Mouse (Mus musculus) lung, postnatal 36 days (tissue): Measurements from ENCODE around the gene Ccl2.

Source experiments
- DNase-seq: peaks from one replicate; pipeline ENCODE4 v3.0.0; 2022; ENCODE audit warnings: mixed read lengths

The Ccl2 gene

DNA sequence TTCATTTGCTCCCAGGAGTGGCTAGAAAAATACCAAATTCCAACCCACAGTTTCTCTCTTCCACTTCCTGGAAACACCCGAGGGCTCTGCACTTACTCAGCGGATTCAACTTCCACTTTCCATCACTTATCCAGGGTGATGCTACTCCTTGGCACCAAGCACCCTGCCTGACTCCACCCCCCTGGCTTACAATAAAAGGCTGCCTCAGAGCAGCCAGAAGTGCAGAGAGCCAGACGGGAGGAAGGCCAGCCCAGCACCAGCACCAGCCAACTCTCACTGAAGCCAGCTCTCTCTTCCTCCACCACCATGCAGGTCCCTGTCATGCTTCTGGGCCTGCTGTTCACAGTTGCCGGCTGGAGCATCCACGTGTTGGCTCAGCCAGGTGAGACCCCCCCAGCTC lies at the start of gene Ccl2:
Gene Ccl2, plus strand, starts transcription at position 216 of the 400 bp plus-strand sequence.
- peak; percentile 86 for DNase-seq

DNA sequence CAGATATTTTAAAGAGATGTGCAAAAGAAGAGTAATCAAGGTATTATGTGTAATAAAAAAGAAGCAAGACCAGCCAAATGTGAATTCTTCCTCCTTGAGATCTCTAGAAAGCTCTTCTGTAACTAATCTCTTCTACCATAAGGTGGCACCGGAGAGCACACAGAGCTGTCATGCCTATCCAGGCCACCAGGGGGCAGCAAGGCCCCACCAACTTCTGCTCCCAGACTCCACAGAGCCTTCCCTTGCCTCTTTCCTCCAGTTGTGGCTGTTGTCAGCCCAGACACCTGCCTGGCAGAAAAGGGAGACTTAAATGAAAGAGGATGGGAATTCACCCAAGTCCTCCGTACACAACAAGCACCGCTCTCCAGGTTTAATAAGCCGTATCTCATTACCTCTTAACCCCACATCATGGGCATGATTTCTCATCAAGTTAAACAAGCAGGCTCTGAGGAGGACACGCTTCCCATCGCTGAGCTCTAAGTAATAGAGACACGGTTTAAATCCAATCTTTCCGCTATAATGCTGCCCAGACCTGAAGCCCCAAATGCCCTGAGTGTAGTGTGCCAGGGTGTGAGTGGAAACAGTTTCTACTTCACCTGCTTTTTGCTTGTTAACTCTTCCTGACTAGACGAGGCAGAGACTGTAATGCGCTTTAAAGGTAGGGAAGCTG lies 39.1 kb upstream of the Ccl2 start:
- peak; percentile 67 for DNase-seq

DNA sequence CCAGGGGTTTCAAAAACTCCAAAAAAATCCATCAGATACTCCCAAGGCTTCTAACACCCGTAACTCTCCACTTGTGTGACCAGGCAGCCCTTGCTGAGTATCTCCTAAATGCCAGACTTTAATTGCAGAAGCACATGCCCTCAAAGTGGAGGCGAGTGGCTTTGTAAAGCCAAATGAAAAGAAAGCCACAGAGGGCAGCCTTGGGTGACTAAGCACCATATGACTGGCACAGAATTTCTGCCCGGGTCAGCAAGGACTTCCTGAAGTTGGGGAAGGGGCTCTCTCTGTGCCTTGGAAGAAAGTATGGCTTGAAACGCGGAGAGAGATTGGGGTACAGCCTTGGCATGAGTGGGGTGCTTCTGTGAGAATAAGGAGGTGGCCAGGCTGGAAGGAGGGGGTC lies 38.3 kb upstream of the Ccl2 start:
- DNase-seq = no peak

DNA sequence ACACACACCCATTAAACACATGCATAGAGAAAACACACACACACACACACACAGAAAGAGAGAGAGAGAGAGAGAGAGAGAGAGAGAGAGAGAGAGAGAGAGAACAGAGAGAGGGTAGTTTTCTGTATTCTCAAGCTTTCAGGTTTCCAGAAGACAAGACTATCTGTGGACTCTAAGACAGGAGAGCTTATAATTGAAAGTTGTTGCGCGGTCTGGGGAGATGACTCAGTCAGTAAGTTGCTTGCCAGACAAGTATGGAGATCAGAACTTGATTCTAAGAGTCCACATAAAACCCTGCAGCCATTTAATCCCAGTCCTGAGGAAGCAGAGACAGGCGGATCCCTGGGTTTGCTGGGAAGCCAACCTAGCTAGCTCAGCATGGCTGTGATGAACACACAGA lies 36.7 kb upstream of the Ccl2 start:
- DNase-seq = no peak

DNA sequence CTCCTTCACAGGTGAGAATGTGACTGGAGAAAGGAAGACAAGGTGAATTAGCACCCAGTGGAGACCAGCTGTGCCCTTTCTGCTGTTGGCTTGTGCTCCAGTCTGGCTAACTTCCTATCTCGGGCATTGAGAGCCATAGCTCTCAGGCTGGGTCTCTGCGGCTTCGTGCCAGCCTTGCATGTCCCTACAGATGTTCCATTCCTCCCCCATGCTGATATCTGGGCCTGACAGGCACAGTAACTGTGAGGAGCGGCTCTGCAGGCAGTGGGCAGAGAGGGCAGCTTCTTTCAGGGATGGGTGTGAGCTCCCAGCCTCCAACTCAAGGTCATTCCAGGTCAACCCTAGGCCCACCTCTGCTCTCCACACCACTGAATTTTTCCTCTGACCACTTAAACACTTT lies 35.9 kb upstream of the Ccl2 start:
- DNase-seq = no peak

DNA sequence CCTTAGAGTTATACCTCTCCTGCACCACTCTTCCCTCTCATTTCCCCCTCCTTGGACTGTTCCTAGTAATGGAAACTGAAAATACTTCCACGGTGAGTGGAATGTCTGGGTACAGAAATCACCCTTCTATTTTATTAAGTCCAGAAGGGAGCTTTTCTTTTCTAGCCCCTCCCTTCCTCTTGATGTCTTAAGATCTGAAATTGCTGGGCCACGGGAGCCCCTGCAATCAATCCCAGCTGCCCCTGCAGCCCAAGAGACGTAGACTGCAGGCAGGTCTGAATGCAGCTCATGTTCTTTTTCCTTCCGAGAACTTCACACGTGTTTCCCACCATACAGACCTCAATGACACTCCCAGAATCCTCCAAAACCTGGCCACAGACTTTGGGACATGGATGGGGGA lies 34.8 kb upstream of the Ccl2 start:
- DNase-seq = no peak

DNA sequence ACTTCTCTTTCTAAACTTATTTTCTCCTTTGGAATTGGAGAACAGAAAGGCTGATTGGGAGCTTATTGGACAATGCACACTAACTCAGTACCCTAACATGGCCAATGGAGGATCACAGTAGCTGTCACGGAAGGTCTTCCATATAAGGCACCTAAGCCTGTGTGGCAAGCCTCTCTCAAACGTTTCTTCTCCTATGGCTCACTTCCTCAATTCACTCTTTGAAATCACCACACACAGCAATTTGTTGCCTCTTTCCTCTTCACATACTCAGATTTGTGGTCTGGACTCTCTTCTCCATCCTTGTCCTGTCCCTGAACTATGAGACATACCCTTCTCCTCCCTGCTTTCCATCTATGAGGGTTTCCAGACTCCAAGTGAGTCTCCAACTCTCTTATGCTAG lies 30.6 kb upstream of the Ccl2 start:
- DNase-seq = peak; percentile 27

DNA sequence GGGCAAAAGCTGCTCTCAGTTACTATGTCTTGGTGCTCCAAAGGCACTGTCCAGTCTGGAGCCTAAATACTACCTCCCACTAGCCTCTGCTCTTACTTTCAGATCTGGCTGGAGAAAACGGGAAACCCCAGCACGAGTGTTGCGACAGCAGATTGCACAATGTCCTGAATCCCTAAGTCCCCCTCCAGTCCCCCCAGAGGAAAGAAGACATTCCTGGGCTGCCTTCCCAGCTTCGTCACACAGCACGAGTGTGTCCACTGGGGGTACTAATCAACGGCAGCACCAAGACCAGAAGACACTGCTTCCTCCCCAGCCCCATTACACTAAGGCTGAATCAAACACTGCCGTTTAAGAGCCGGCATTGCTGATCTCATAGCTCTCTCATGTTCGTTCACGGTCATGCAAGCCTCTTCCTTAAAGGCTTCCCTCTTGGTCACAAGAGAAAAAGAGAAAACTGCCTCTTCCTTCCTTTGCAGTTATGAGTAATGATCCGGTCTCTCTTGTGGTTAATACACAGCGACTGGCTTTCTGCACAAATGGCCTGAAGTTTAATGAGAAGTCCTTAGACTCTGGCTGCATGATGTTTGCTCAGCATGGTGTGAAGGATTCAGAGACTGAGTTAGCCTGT lies 28.5 kb upstream of the Ccl2 start:
- DNase-seq = peak; percentile 83

DNA sequence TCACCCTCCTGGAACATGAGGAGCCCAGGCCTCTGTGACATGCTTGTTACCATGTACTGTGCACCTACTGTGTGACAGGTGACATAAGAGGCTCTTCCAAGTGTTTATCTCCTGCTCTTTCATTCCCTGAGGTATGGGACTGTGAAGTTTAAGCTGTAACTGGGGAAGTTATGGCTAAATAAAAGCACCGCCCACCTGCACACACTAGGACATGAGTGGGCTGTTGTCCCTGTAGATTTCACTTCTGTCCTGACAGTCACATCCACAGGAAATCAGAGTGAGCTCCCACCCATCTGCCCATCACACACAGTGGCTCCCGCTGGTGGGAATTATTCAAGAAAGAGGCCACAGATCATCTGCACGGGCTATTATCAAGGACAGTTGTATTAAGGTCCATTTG lies 25.3 kb upstream of the Ccl2 start:
- DNase-seq = no peak

DNA sequence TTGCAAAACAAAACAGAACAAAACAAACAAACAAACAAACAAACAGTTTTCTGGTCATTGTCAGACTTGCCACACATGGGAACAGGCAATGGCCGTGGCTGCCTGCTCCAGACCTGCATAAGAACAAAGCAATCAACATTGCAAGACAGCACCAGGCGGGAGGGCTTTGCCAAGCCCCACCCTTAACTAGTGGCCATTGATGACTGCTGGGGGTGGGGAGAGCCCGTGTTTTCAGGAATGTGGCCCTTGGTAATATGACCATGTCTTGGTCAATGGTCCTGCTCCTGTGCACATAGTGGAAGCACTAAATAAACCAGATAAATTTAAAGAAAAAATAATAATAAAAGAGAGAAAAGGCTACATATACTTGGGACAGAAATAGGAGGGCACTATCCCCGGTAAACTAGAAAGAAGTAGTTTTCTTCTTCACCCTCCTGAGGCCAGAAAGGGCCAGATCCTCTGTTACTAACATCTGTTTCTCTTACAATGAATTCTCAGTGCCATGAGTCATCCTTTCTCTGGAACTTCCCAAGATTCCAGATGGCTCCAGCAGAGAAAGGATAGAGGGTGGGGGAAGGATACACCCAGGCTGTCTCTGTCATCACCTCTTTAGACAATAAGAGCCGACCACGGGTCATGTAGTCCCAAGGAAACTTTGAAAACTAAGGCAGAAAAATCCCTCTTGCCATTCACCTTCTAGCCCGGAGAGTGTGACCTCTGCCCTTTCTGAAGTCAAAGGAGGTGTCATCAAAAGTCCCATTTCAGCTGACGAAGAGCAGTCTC lies 23.8 kb upstream of the Ccl2 start:
- peak; percentile 51 for DNase-seq

DNA sequence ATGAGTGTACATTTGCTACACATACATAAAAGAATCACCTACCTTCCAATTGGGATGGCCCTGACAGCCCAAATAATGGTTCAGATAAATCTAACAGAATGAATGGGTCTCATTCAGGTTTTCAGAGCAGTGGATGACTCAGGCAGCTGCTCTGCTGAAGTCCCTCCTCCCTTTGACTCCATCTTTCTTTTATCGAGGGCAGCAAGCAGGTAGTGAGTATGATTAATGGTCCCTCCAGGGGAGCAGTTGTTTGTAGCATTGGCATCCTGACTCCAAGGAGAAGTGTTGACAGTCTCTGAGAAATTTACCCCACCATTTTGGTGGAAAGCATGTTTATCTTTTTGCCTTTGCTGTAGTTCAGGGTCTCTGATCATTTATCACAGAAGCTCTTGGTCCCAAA lies 21.6 kb upstream of the Ccl2 start:
- no peak for DNase-seq

DNA sequence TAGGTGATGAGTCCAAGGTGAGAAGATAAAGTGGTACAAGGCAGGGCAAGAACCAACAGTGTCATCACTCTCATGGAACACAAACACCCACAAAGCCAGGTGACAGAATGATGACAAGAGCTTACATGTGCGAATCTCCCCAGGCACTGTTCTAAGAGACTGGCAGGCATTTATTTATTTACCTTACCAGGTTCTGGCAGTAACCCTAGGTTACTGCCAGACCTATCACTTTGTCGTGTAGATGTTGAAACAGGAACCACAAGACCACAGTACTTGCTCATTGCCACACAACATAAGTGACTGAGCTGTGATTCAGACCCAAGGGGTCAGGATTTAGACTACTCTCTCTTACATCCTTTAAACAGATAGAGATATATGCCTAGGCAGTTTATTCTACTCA lies 20.3 kb upstream of the Ccl2 start:
- DNase-seq = peak; percentile 37

DNA sequence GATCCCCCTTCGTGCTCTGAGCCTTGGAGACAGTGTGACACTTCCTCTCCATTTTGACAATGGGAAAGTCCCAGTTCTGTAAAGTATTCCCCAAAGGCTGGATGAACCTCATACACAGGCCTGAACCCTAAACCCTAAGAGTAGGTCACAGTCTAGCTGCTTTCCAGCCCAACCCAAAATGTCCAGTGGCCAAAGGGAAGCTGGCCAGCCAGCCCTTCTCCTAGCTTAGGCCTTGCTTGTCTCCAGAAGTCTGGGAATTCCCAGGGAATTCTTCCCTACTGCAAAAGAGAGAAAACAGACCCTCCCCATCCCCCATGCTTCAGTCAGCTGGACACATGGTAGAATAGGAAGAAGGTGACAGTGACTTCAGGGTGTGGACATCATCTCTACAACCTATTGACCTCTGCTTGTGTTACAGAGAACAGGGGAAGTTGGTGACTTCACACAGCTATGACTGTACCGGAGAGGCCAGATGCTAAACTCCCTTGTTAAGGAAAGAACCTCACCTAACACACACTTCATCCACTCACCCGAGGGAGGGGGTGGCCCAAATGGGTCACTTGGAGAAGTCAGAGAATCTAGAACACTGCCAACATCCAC lies 19.1 kb upstream of the Ccl2 start:
- DNase-seq = no peak

DNA sequence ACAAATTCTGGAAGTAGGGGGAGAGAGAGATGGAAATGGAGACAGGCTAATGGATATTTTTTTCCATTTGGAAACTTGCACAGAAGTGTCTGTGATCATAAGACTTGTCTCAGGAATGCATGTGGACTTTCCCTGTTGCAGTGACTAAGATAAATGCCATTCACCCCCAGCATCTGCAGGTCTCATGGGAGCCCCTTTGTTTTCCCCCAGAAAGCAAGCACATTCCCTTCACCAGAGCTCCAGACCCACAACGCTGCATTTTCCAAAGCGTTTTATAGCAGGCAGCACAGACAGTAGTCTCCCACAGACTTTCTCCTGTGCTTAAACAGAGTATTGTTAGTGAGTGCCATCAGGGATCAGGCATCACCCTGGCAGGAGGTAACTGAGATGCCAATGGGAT lies 16.0 kb upstream of the Ccl2 start:
- DNase-seq = no peak

DNA sequence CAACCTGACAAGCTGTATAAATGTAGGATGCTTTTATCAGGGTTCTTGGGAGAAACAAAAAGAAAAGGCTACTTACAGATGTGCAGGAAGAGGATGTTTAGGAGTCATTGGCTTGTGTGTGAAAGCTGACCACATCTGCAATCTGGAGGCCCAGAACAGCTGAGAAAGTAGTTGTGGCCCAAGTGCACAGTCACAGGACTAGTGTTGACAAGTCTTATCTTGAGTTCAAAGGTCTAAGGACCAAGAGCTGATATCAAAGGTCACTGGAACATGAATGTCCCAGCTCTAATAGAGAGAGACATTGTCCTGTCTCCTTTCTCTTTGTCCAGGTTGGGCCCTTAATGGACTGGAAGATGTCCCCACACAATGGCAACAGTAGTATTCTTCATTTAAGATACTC lies 15.6 kb upstream of the Ccl2 start:
- DNase-seq = no peak

DNA sequence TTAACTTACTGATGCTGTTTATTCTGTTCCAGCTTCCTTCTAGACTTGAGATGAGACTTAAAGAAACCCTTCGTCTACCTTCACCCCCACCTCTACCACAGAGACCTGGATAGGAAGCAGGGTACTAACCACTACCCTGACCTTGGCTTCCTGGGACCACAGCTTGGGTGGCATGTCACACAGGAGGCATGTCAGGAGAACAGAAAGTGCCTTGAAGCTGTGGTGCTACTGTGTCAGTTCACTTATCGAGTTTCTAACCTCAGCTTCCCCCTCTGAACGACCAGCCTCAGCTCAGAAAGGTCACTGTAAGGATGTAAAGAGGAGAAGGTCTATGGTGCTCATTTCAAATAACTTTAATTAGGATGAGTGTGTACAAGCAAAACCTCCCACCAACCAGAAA lies 14.0 kb upstream of the Ccl2 start:
- DNase-seq = no peak

DNA sequence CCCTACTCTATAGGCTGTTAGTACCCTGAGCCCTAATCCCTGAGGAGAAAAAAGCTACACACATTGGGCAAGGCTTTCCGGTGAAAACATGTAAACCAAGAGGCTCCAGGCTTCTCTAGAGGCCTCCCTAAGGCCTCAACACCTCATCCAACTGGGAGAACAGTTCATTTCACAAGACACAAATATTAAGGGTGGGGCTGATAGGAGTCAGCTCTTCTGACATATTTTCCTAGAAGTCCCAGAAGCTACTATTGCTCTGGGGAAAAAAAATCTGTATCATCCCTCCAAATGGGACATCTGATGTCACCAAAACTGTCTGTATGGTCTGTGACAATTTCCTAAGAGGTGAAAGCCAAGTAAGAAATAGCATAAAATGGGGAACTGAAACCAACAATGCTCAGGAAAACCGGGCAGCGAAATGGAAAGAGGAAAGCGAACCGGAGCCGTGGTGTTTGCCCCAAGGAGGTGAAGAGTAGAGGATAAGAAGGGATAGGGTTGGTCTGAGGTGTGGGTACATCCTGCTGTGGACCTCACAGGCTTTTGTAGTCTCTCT lies 12.8 kb upstream of the Ccl2 start:
- peak; percentile 18 for DNase-seq

DNA sequence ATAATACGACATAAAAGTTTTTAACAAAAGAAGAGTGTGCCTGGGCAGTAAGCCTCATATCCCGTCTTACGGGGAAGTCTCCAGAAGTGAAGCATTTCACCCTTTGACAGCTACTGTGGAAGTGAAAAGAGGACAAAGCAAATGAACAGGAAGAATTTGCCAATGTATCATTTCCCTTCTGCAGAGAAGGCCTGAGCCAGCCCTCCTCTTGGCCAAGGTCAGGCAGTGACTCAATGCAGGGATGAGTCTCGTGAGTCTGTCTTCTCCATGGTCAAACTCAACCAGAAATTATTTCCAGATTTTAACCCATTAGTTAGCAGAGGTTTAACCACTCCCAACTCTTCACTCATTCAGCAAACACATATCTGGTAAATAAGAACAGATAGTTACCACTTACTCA lies 11.6 kb upstream of the Ccl2 start:
- peak; percentile 26 for DNase-seq

DNA sequence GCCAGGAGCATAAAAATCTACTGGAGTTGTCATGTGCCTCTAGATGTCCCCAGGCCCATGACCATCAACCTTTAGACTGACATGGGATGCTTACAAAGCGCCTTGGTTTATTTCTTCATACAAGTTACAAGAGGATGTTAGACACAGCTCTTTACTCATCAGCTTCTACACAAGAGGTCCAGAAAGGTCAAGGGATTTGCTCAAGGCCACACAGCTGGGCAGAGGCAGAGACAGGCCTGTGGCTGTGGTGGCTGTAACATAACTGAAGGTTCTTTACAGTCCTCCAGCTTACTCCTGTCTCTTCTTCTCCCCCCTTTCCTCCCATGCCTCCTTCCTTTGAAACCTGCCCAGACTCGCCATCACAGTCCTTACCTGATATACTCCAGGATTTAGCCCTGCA lies 5.2 kb upstream of the Ccl2 start:
- no peak for DNase-seq

DNA sequence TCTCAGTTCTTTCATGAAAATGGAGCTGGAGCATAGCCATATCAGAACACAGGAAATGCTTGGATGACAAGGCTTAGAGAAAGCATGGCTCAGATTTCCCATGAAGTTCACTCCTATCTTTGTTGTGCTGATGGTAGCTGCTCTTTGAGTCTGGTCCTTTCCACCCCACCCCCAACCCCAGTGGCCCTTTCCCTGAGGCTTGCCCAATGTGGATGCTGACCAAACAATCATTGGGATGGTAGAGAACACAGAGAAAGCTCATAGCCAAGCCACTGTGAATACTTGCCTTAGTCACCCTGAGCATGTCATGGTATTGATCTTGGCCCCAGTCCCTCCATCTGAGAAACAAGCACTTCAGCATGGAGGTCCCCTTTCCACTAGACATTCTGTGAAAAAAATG lies 3.2 kb upstream of the Ccl2 start:
- DNase-seq = no peak

DNA sequence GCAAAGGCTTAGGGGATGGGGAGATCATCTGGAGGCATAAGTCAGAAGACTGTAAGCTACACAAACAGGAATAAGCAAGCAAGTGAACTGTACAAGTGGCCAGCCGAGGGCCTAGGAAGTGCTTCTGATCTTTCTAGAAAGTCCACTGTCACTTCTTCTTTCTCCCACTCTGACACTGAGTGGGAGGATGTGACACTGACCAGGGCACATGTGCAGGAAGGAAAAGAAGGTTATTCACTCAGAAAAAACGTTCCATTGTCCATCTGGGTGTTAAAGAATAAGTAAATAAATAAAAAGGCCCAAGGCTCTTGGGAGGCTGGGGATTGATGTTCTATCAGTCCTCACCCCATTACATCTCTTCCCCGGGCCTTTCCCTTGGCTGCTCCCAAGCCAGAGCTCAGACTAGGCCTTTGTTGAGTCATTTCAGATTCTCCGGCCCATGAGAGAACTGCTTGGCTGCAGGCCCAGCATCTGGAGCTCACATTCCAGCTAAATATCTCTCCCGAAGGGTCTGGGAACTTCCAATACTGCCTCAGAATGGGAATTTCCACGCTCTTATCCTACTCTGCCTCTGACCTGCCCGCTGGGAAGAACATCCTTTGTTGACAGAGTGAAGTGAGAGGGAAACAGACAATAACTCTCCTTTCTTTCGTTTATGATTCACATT lies 2.6 kb upstream of the Ccl2 start:
- DNase-seq = peak; percentile 73

DNA sequence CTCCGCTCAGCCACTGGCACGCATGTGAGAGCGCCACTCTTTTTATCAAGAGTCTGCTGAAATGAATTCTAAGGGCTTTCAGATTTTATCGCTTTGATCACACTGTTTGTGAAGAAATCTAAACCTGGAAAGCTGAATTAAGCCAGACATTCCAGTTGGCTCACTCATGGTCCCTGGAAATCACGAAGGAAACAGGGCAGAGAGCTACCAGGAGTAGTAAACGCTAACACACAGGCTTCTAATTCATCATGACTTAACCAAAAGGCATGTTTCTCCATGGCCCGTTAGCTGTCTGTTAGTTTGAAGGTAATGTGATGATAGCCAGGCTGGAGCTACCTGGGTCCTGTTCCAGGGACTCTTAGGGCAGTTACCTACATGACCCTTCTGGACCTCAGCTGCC lies 925 bp upstream of the Ccl2 start:
- DNase-seq = no peak

DNA sequence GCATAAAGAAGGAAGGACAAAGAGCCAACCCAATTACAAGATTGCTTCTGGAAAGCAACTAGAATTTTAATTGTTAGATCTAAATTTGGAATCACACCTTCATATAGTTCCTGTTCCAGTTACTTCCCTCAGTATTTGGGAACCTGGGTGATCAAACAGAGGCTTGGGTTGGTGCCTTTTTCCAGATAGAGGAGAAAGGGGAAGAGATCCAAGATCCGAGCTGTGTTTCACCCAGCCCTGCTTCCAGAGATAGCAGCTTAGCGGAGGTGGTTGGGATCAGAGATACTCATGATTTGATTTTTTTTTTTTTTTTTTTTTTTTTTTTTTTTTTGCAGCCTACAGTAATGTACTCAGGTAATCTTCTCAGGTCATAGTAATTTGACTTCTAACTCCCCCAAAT lies 486 bp downstream of the Ccl2 start:
- DNase-seq = no peak
